Mouse (Mus musculus): ENCODE measurements at regions not wholly inside any gene's neighbourhood (a gene's known extent, or its start where the extent isn't known, plus 50 kb on each side); places are given as distances from the start of the nearest gene placed in this dataset.

DNA sequence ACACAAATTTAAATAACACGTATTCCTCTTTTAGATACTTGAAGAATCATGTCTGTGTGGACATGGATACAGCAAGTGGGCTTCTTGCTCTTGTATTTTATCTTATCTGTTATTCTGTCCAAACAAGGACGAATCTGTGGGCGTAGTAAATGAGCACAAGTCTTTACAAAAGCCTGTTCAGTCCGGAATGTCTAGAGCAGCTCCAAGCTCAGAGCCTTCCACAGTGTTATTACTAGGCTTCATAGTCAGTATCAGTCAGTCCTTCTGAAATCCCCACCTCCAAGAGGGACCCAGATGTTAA, 52.2 kb upstream of the Nfe2l3 start:
- no peak overlapping the region for H3K4me2 ChIP-seq (ENCODE audit: insufficient read depth, low read depth, poor library complexity, severe bottlenecking)
- peaks cover 11% of the 10 kb centered on the region for H3K27me3 ChIP-seq (replicated peaks)
- H3K79me2 ChIP-seq (replicated peaks; ENCODE audit: control insufficient read depth, extremely low read depth, insufficient read depth, poor library complexity, severe bottlenecking) = no peaks in the 10 kb centered on the region
- in situ Hi-C loops (cut with MboI; ENCODE audit: low pct_ligation_motif_present, low pct_unique_long_range_greater_than_20kb, low sequenced_read_pairs) (loop anchor here (10.0 to 25.0 kb wide), 3 partner anchors 55 to 482 kb away; partner anchors contain the start of gene Nfe2l3), dilution Hi-C loops (cut with MboI; ENCODE audit: extremely low pct_ligation_motif_present, extremely low pct_unique_long_range_greater_than_20kb, low sequenced_read_pairs) (no loop called here)
- DNase-seq (ENCODE audit: extremely low read depth) = no peak
- TF ChIP-seq IRF4 (IDR thresholded peaks at IDR 0.05; ENCODE audit: low read depth, low read length) (no peak), ZMIZ1 (IDR thresholded peaks at IDR 0.05; ENCODE audit: low read depth, low read length) (no peak), POLR2A (IDR thresholded peaks at IDR 0.05; ENCODE audit: low read depth, low read length) (no peak), MEF2A (IDR thresholded peaks at IDR 0.05; ENCODE audit: borderline replicate concordance, low read depth, low read length) (no peak), E2F4 (IDR thresholded peaks at IDR 0.05; ENCODE audit: insufficient replicate concordance, low read depth, low read length) (no peak), CHD1 (IDR thresholded peaks at IDR 0.05; ENCODE audit: low read depth, low read length) (no peak), TBP (conservative IDR thresholded peaks at IDR 0.05; ENCODE audit: low read depth, low read length) (no peak), KAT2A (IDR thresholded peaks at IDR 0.05; ENCODE audit: insufficient replicate concordance, low read length) (no peak), USF2 (conservative IDR thresholded peaks at IDR 0.05; ENCODE audit: low read depth, low read length) (no peak), CHD2 (IDR thresholded peaks at IDR 0.05; ENCODE audit: low read length) (no peak), ETS1 (conservative IDR thresholded peaks at IDR 0.05; ENCODE audit: low read depth, low read length) (no peak), JUND (conservative IDR thresholded peaks at IDR 0.05; ENCODE audit: low read depth, low read length) (no peak)
- no peaks in the 10 kb centered on the region for H3K36me3 ChIP-seq (replicated peaks in 1 of 2; ENCODE audit: control insufficient read depth in 1 of 2, insufficient read depth in 1 of 2, low read length in 1 of 2)
- no peak overlapping the region for H3K9ac ChIP-seq (ENCODE audit: insufficient read depth, low read depth)
- no peak overlapping the region for H3K27ac ChIP-seq (ENCODE audit: insufficient read depth, low read depth)
- peaks cover 0 to 10% of the 10 kb centered on the region in 2 experiments; a peak in 2 of 4 replicates for H3K4me1 ChIP-seq (ENCODE audit: control insufficient read depth in 1 of 2, insufficient read depth in 2 of 2)
- no peak overlapping the region for H3K4me3 ChIP-seq (replicated peaks in 1 of 3; ENCODE audit: low read depth in 2 of 3, low read length in 2 of 3, poor library complexity in 1 of 3)
- no peaks in the 10 kb centered on the region for H3K9me3 ChIP-seq (replicated peaks; ENCODE audit: low read length)

DNA sequence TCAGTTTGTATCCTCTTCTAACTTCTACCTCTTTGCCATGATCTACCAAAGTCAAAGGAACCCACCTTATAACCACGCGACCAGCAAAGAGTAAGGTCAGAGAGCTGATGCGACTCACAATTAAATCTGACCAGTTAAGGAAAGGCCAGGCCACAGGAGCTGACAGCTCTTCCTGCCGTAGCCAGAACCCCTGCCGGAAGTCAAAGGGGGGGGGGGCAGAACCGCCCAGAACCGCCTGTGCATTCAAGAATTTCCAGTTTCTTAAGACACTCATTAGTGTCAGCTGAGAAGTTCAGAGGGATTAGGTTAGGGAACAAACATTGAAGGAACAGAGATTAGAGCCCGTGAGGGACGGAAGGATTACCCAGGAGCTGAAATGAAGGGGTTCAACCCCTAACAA, 51.0 kb upstream of the Nfe2l3 start:
- no peak for DNase-seq (ENCODE audit: extremely low read depth)
- H3K79me2 ChIP-seq (replicated peaks; ENCODE audit: control insufficient read depth, extremely low read depth, insufficient read depth, poor library complexity, severe bottlenecking) = no peaks in the 10 kb centered on the region
- H3K4me1 ChIP-seq (ENCODE audit: control insufficient read depth in 1 of 2, insufficient read depth in 2 of 2) = peaks cover 0 to 10% of the 10 kb centered on the region in 2 experiments; a peak in 2 of 4 replicates
- H3K36me3 ChIP-seq (replicated peaks in 1 of 2; ENCODE audit: control insufficient read depth in 1 of 2, insufficient read depth in 1 of 2, low read length in 1 of 2) = no peaks in the 10 kb centered on the region
- TF ChIP-seq ZMIZ1 (IDR thresholded peaks at IDR 0.05; ENCODE audit: low read depth, low read length) = no peak
- TF ChIP-seq TBP (conservative IDR thresholded peaks at IDR 0.05; ENCODE audit: low read depth, low read length) = no peak
- no peak for TF ChIP-seq JUN (IDR thresholded peaks at IDR 0.05; ENCODE audit: insufficient read depth, low read depth, low read length)
- TF ChIP-seq USF2 (conservative IDR thresholded peaks at IDR 0.05; ENCODE audit: low read depth, low read length) = no peak
- no peak for TF ChIP-seq CHD1 (IDR thresholded peaks at IDR 0.05; ENCODE audit: low read depth, low read length)
- no peak for TF ChIP-seq USF1 (IDR thresholded peaks at IDR 0.05; ENCODE audit: low read depth, low read length)
- no peak for TF ChIP-seq POLR2AphosphoS2 (IDR thresholded peaks at IDR 0.05; ENCODE audit: low read depth, low read length)
- TF ChIP-seq CHD2 (IDR thresholded peaks at IDR 0.05; ENCODE audit: low read length) = no peak
- TF ChIP-seq EP300 (IDR thresholded peaks at IDR 0.05; ENCODE audit: low read length) = no peak
- TF ChIP-seq SIN3A (IDR thresholded peaks at IDR 0.05; ENCODE audit: low read length) = no peak
- no peak for TF ChIP-seq MXI1 (IDR thresholded peaks at IDR 0.05; ENCODE audit: low read depth, low read length)
- no peak for TF ChIP-seq RAD21 (IDR thresholded peaks at IDR 0.05; ENCODE audit: low read depth, low read length)
- TF ChIP-seq RCOR1 (conservative IDR thresholded peaks at IDR 0.05; ENCODE audit: low read depth, low read length) = no peak
- H3K4me2 ChIP-seq (ENCODE audit: insufficient read depth, low read depth, poor library complexity, severe bottlenecking) = no peak overlapping the region
- H3K27me3 ChIP-seq (replicated peaks) = peaks cover 11% of the 10 kb centered on the region
- H3K9ac ChIP-seq (ENCODE audit: insufficient read depth, low read depth) = no peak overlapping the region
- dilution Hi-C loops (cut with MboI; ENCODE audit: extremely low pct_ligation_motif_present, extremely low pct_unique_long_range_greater_than_20kb, low sequenced_read_pairs) = no loop called here
- in situ Hi-C loops (cut with MboI; ENCODE audit: low pct_ligation_motif_present, low pct_unique_long_range_greater_than_20kb, low sequenced_read_pairs) = loop anchor here (10.0 to 25.0 kb wide), 3 partner anchors 53 to 481 kb away; partner anchors contain the start of gene Nfe2l3
- no peak overlapping the region for H3K4me3 ChIP-seq (replicated peaks in 1 of 3; ENCODE audit: low read depth in 2 of 3, low read length in 2 of 3, poor library complexity in 1 of 3)
- no peak overlapping the region for H3K27ac ChIP-seq (ENCODE audit: insufficient read depth, low read depth)
- H3K9me3 ChIP-seq (replicated peaks; ENCODE audit: low read length) = no peaks in the 10 kb centered on the region
